Mouse (Mus musculus) layer of hippocampus, postnatal 14 days (tissue): ENCODE measurements at regions not wholly inside any gene's neighbourhood (a gene's known extent, or its start where the extent isn't known, plus 50 kb on each side); places are given as distances from the start of the nearest gene placed in this dataset.
A peak's percentile ranks its signal among the peaks of the same experiment; 100 is the strongest.
"Not testable (repeated sequence)": the region's sequence is repeated elsewhere in the genome, so short reads cannot be mapped to it uniquely, and the experiment has no call there.

Source experiments
- DNase-seq, 2 experiments: peaks; one replicate each; pipeline ENCODE4 v3.0.0; 2021 to 2022; ENCODE audit warnings: low spot score in 2 of 2, mixed read lengths in 1 of 2

DNA sequence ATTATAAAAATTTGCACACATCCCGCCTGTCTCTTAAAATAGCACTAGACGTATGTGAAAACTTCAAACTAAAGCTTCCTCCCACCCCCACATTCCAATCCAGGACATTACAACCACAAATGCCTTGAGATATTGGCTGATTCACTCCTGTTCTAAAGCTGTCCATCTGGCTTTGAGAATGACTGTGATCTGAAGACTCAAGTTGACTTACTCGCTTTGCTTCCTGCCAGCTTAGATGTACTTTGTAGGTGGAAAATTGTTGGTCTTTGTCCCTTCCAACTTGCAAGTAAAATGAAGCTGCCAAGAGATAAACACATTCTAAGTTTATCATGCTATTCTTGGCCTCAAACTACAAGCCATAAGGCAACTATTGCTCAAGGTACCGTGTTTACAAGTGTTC, 779.7 kb downstream of the Cetn3 start:
- no peak for DNase-seq

DNA sequence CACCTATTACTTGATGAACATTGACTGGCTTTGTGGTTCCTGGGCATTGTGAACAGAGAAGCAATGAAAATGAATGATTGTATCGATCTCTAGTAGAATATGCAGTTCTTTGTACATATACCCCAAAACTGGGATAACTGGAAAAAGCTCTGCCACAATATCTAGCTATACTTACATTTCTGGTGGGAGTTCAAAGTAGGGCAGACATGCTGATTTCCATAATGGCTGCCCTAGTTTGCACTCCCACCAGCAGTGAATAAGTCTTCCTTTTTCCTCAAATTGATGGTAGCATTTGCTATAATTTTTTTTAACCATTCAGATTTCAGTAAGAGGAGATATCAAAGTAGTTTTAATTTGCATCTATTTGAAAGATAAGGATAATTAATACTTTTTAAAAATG, 788.0 kb downstream of the Cetn3 start:
- no peak for DNase-seq

DNA sequence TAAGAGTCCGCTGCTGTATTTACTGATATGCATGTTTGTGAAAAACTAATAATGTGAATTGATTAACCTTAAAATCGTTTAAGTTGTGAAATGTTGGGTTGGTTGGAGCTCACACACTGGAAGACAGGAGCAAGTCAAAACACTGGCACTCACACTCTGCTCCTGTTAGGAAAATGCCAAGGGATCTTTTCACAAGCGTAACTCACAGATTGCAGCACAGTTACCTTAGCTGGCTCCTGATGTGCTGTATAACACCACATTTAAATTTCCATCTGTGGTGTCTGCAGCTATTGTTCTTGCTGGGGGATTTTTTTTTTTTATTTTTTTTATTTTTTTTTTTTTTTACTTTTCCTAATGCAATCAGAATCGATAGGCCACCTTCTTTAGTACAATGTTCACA, 795.1 kb downstream of the Cetn3 start:
- no peak for DNase-seq

DNA sequence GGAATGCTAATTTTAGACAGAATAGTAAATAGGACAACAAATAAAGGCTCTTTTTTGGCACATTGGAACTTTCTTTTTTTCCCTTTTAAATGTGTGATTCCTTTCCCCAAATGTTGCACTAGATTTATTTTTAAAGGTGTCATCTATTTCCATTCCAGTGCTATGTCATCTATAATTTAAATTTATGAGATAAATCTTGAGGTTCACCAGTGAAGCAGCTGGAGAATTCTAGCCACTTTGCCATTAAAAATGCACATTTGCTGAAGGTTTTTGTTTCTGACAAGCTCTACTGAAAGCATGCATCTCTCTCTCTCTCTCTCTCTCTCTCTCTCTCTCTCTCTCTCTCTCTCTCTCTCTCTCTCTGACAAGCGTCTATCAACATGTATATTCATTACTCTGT, 803.5 kb downstream of the Cetn3 start:
- no peak for DNase-seq

DNA sequence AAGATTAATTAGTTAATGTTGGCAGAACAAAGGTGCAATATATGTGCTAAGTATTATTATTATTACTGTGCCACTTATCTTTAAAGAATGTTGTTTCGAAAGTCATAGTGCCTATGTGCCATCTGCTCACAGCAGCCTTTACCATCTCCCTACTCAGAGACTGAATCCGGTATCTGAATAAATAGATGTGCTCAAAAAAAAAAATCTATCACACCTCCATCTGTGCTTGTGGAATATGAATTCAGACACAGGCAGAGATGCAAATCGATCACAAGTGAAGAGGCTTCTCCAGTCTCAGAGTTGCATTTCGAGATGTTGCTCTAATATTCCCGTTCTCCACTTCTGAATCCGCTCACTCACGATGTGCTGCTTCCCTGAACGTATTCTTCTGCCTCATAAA, 811.0 kb downstream of the Cetn3 start:
- no peak for DNase-seq

DNA sequence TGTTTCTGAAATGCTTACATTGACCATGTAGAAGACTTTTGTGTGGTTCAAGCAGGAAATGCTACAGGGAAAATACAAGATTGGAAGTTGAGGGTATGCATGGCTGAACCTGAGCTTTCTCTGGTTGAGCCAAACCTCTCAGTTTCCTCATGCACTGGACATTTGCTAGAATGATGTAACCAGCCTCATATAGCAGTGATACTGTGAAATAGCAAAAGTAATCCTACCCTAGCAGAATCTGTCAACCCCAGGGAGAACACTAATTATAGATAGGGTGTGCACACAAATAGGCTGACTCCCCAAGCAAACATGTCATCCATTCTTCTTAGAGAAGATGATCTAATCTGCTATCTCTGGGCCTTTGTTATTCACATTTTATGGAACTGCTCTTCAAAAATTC, 812.7 kb downstream of the Cetn3 start:
- DNase-seq: no peak

DNA sequence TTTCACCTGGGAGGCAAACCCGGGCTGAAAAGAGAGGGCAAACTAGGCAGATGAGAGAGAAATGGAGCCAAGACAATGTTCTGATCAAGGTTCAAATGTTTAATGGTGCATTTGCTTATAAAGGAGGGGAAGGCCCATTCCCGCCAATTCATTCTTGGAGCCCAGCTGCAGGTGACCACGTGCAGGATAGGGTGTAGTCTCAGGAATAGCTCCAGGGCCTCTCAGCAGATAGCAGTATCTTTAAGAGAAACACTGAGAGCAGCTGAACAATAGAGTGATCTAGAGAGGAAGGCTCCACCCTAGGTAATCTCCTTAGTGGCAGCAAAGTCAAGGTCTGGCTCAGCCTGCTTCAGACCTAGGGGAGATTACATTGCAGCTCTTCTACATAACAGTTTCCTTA, 823.0 kb downstream of the Cetn3 start:
- DNase-seq: not testable (repeated sequence)

DNA sequence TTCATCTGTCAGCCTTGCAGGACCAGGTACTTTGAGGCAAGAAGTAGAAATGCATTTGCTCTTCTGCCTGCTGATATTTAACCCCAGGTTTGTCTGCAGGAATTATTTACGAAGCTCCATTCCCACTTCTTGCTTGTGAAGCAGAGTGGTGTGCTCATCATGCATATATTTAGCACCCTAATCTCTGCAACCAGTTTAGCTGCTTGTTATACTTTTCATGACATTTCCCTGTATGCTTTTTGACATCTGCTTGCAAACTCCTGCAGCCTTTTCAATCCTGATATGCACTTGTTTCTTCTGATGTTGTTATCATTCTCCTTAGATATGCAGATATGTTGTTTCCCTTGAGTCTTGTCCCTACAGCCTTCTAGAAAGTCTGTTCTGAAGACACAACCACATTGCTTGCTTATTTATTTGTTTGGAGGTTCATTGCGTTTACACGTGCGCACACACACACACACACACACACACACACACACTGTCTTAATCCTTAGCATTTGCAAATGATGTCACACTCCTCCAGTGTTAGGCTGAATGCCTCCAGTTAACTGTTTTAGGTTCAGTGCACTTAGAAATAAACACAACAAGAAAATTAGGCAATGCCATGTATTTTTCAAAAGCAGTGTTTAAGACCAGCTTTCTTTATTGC, 836.3 kb downstream of the Cetn3 start:
- no peak for DNase-seq

DNA sequence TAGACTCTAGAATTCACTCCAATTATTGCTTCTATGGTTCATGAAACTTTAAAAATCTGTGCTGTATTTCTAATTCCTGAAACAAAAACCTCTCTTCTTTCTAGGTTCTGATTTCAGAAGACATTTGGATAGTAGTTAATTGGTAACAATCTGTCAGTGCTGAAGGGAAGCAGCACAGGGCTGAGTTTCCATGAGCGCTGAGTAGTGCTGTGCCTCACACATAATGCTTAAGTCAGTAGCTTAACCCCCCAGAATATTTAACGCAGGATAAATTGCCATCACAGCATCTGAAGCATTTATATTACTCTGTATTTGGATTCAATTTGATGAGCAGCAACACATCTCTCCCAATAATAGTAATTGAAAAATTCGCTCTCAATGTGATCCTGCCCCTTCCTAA, 837.2 kb downstream of the Cetn3 start:
- DNase-seq: peak in 1 of 2 experiments; percentile 21

DNA sequence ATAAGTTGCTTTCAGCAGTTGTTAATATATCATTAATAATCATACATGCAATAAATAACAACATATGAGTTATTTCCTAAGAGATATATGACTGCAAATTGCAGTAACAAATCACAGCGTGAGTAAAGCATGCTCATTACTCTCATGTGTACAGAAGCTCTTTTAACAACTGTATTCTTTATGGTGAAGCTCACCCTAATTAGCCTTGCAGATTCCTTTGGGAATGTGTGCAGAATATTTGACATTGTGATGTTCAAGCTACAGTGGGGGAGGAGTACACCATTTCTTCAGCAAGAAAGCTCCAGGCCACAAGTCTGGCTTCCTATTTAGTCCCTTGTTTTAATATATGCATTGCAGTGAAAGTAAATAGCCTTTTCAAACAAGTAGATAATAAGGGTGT, 837.9 kb downstream of the Cetn3 start:
- DNase-seq: no peak

DNA sequence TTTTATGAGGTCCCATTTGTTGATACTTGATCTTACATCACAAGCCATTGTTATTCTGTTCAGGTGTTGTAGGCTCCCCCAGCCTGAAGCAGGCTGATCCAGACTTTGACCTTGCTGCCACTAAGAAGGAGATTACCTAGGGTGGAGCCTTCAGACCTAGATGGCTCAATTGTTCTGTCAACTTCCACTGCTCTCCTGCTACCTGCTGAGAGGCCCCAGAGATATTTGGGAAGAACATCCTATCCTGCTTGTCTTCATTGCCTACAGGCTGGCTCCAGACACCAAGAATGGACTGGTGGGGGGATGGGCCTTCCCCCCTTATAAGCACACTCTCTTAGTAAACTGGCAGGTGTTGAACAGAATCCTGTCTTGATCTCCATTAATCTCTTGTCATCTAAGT, 845.9 kb downstream of the Cetn3 start:
- DNase-seq: not testable (repeated sequence)
